21 mouse cellular contexts compared by ENCODE assay signal in genomic region chr7:132999061-132999460, GRCm38 (mm10).
DNase-seq lines count a peak whose midpoint lies in the region; ATAC-seq and TF ChIP-seq lines count a peak whose summit lies in the region.
"Had no signal": no experiment of that assay in that cellular context is flagged by ENCODE, and none has a peak within 500 bp of the region (broad histone marks: within the 10 kb centered on the region; RNA-seq: fewer than 3 reads in every experiment).

No protein-coding gene starts in this region.

- H3K36me3 ChIP-seq in forebrain, embryonic 11.5 days (ENCODE audit: control insufficient read depth, insufficient read depth, low read length) = no peaks in the 10 kb centered on the region; the same call in 1 of the 2 replicates
- H3K36me3 ChIP-seq in forebrain, postnatal 0 days (ENCODE audit: insufficient read depth) = peaks cover 20% of the 10 kb centered on the region
- H3K36me3 ChIP-seq in heart, embryonic 10.5 days = peaks cover 70% of the 10 kb centered on the region

- H3K4me2 ChIP-seq in forebrain, embryonic 11.5 days (ENCODE audit: low read depth, low read length, severe bottlenecking) = no peak overlapping the region
- H3K4me2 ChIP-seq in forebrain, postnatal 0 days (ENCODE audit: low read depth) = no peak overlapping the region
- H3K4me2 ChIP-seq: embryonic facial prominence, embryonic 12.5 days; forebrain, embryonic 12.5 days had no signal

- ATAC-seq in forebrain, embryonic 11.5 days (replicated peaks; ENCODE audit: low FRiP score) = no peak
- no peak for ATAC-seq in forebrain, postnatal 0 days
- ATAC-seq: activated CD4-positive, CD25-positive, alpha-beta regulatory T cell, adult 4 months; CD4-positive, CD25-positive, alpha-beta regulatory T cell, adult 4 months; forebrain, embryonic 14.5 days; forebrain, embryonic 16.5 days had no signal

- no peak overlapping the region for H3K27ac ChIP-seq in forebrain, embryonic 11.5 days (ENCODE audit: low read depth, low read length)
- H3K27ac ChIP-seq in forebrain, postnatal 0 days (ENCODE audit: low read depth, low read length) = no peak overlapping the region
- no peak overlapping the region for H3K27ac ChIP-seq in heart, embryonic 10.5 days
- H3K27ac ChIP-seq: embryonic facial prominence, embryonic 10.5 days; embryonic facial prominence, embryonic 12.5 days; forebrain, embryonic 12.5 days had no signal

- no peaks in the 10 kb centered on the region for H3K4me1 ChIP-seq in forebrain, embryonic 11.5 days (replicated peaks; ENCODE audit: control insufficient read depth, insufficient read depth, low read length)
- H3K4me1 ChIP-seq in forebrain, postnatal 0 days (ENCODE audit: insufficient read depth) = 0 out of 2 replicates have a peak, but pooled peaks cover 3% of the 10 kb centered on the region
- peaks cover 29% of the 10 kb centered on the region for H3K4me1 ChIP-seq in heart, embryonic 10.5 days

- H3K4me3 ChIP-seq in forebrain, embryonic 11.5 days (ENCODE audit: low read depth, low read length) = no peak overlapping the region
- no peak overlapping the region for H3K4me3 ChIP-seq in forebrain, postnatal 0 days (ENCODE audit: low read depth, low read length)
- no peak overlapping the region for H3K4me3 ChIP-seq in heart, embryonic 10.5 days
- H3K4me3 ChIP-seq: embryonic facial prominence, embryonic 10.5 days; embryonic facial prominence, embryonic 12.5 days; forebrain, embryonic 12.5 days had no signal

- no peak overlapping the region for H3K9ac ChIP-seq in forebrain, embryonic 11.5 days (ENCODE audit: low read length)
- H3K9ac ChIP-seq in forebrain, postnatal 0 days = no peak overlapping the region
- H3K9ac ChIP-seq: embryonic facial prominence, embryonic 12.5 days; forebrain, embryonic 12.5 days had no signal

- no peak for TF ChIP-seq CTCF in forebrain, postnatal 0 days (IDR thresholded peaks at IDR 0.05; ENCODE audit: low read depth)

- H3K9me3 ChIP-seq in forebrain, embryonic 11.5 days (ENCODE audit: control insufficient read depth, low read length) = no peaks in the 10 kb centered on the region
- no peaks in the 10 kb centered on the region for H3K9me3 ChIP-seq in forebrain, postnatal 0 days (ENCODE audit: low read length)
- no peaks in the 10 kb centered on the region for H3K9me3 ChIP-seq in heart, embryonic 10.5 days
- H3K9me3 ChIP-seq: embryonic facial prominence, embryonic 10.5 days; embryonic facial prominence, embryonic 12.5 days; forebrain, embryonic 12.5 days; G1E had no signal

- 96% methylated on average over 11 of the region's 11 CpGs for WGBS in forebrain, embryonic 11.5 days
- 96% methylated on average over 11 of the region's 11 CpGs for WGBS in forebrain, postnatal 0 days
- 97% methylated on average over 11 of the region's 11 CpGs for WGBS in heart, embryonic 10.5 days

- no peaks in the 10 kb centered on the region for H3K27me3 ChIP-seq in forebrain, embryonic 11.5 days (ENCODE audit: control insufficient read depth, insufficient read depth, low read length)
- H3K27me3 ChIP-seq in forebrain, postnatal 0 days (ENCODE audit: insufficient read depth, low read length) = no peaks in the 10 kb centered on the region
- H3K27me3 ChIP-seq in heart, embryonic 10.5 days (ENCODE audit: insufficient read depth, poor library complexity, severe bottlenecking) = no peaks in the 10 kb centered on the region
- H3K27me3 ChIP-seq: CH12.LX; embryonic facial prominence, embryonic 12.5 days; forebrain, embryonic 12.5 days; Patski had no signal

- DNase-seq in adrenal gland, postnatal 10 days = peak; percentile 8
- no peak for DNase-seq in adrenal gland, adult 2 months
- peak; percentile 42 for DNase-seq in forebrain, embryonic 11.5 days (ENCODE audit: low spot score)
- no peak for DNase-seq in forebrain, postnatal 0 days
- DNase-seq in heart, adult 11 months = peak; percentile 87
- no peak for DNase-seq in heart, embryonic 10.5 days (ENCODE audit: low spot score)
- peak; percentile 17 for DNase-seq in urinary bladder, adult 2 months (ENCODE audit: low spot score)
- DNase-seq in urinary bladder, postnatal 25 days (ENCODE audit: low spot score) = no peak
- DNase-seq: B cell, adult 2 months; cerebellum, adult 11-12 months; cerebellum, adult 8-10 months had no signal

Comparison
In these comparisons a context has a peak if more than half of its experiments do, and no peak if none do; other contexts are left out.
1. DNase-seq: peak in adrenal gland, postnatal 10 days (single experiment), forebrain, embryonic 11.5 days (single experiment), heart, adult 11 months (single experiment) and urinary bladder, adult 2 months (single experiment); none in adrenal gland, adult 2 months (single experiment), forebrain, postnatal 0 days (single experiment), heart, embryonic 10.5 days (single experiment) and urinary bladder, postnatal 25 days (single experiment).